Mouse (Mus musculus) thymus, adult 2 months (tissue): ENCODE data around the gene Bmt2.

Source experiments
- CTCF ChIP-seq: fragments of 200-500 bp; IDR thresholded peaks from 2 replicates; pipeline ENCODE4 v1.5.1; 2012; ENCODE audit warnings: mild to moderate bottlenecking, control low read depth, low read length, moderate library complexity, borderline replicate concordance; ENCODE audit not compliant: control insufficient read depth, poor library complexity, insufficient read depth; ENCODE audit errors: extremely low read depth
- POLR2A ChIP-seq: fragments of 200-500 bp; IDR thresholded peaks from 2 replicates; pipeline ENCODE4 v1.6.1; 2012; ENCODE audit warnings: mild to moderate bottlenecking, low read length, control low read depth, moderate library complexity; ENCODE audit not compliant: control insufficient read depth, poor library complexity, insufficient read depth; ENCODE audit errors: extremely low read depth

- no peak for TF ChIP-seq CTCF
- no peak for TF ChIP-seq POLR2A
These were observed 45.2 kb downstream of the Bmt2 start for GRCm38 (mm10) chr6:13632571-13632970.
